Comparison of ENCODE assay signal across 14 mouse cellular contexts in the genomic region with DNA sequence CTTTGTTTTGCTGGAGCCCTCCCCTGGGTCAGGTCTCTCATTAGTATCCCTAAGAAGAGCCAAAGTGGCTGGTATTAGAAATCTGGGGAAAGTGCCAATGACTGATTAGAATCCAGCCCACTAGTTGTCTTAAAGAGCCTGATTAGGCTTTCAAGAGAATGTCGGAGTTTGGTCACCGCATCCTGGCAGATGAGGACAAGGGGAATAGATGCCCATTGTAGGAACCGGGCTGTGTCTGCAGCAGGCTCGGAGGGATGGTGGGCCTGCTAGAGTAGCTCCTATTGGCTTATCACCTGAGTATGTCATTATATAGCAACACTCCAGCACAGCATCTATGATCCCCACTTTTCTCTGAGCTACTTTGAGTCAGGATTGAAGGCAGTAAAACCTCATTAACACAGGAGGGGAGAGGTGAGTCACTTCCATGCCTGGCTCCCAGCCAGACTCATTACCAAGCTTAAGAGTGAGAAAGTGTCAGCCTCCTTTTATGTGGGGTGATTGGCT. TPM values are rescaled to one million over a fixed set of nuclear protein-coding genes. Genes with fewer than 3 reads are reported as not detected.
A peak's percentile ranks its signal among the peaks of the same experiment; 100 is the strongest.
DNase-seq lines count a peak whose midpoint lies in the region; ATAC-seq and TF ChIP-seq lines count a peak whose summit lies in the region.
"Had no signal": no experiment of that assay in that cellular context is flagged by ENCODE, and none has a peak within 500 bp of the region (broad histone marks: within the 10 kb centered on the region; RNA-seq: fewer than 3 reads in every experiment).

No protein-coding gene starts in this region.

- WGBS in forebrain, embryonic 16.5 days, result 10% methylated on average over 4 of the region's 4 CpGs
- WGBS in lung, adult 2 months, result 82% methylated on average over 4 of the region's 4 CpGs

- intact Hi-C loops in left cerebral cortex, postnatal 14 days (cut with DNase I), result no loop called here

- H3K27ac ChIP-seq in forebrain, embryonic 16.5 days (ENCODE audit: low read length), result no peak overlapping the region

- TF ChIP-seq POLR2A in lung, adult 2 months (IDR thresholded peaks at IDR 0.05; ENCODE audit: borderline replicate concordance, extremely low read depth, low read depth, low read length), result no peak

- peak; percentile 84 for ATAC-seq in forebrain, embryonic 16.5 days
- ATAC-seq in activated CD4-positive, CD25-positive, alpha-beta regulatory T cell, adult 4 months, result no peak

- H3K4me1 ChIP-seq in forebrain, embryonic 16.5 days (replicated peaks; ENCODE audit: control insufficient read depth, insufficient read depth, low read length), result peaks cover 4% of the 10 kb centered on the region
- H3K4me1 ChIP-seq in lung, adult 2 months (ENCODE audit: control insufficient read depth, insufficient read depth, low read length), result no peaks in the 10 kb centered on the region

- no peaks in the 10 kb centered on the region for H3K9me3 ChIP-seq in forebrain, embryonic 16.5 days (ENCODE audit: control insufficient read depth, low read length)

- no peak for TF ChIP-seq CTCF in lung, adult 2 months (IDR thresholded peaks at IDR 0.05; ENCODE audit: insufficient read depth, low read length)

- peak; percentile 30 to 53 for DNase-seq in kidney, postnatal 4 days
- DNase-seq in kidney, adult 11 months, result no peak
- DNase-seq in Muller cell, postnatal 12 days (ENCODE audit: inconsistent ontology term), result peak; percentile 97
- DNase-seq in left cerebral cortex, postnatal 14 days (ENCODE audit: low spot score in 2 of 2), result peak; percentile 31 to 47
- DNase-seq in thymus, postnatal 4 days, result no peak
- no peak for DNase-seq in lung, adult 2 months
- DNase-seq: adrenal gland, postnatal 10 days; lung, postnatal 10 days had no signal

- no peak overlapping the region for H3K4me2 ChIP-seq in forebrain, embryonic 16.5 days (ENCODE audit: low read length)

- no peaks in the 10 kb centered on the region for H3K36me3 ChIP-seq in forebrain, embryonic 16.5 days (ENCODE audit: control insufficient read depth, insufficient read depth)

- H3K27me3 ChIP-seq in forebrain, embryonic 16.5 days (replicated peaks; ENCODE audit: control insufficient read depth, insufficient read depth, low read length), result no peaks in the 10 kb centered on the region

- H3K9ac ChIP-seq in forebrain, embryonic 16.5 days (replicated peaks; ENCODE audit: low read depth, low read length), result no peak overlapping the region

- H3K4me3 ChIP-seq in forebrain, embryonic 16.5 days (replicated peaks; ENCODE audit: low read length), result no peak overlapping the region
- H3K4me3 ChIP-seq in lung, adult 2 months (replicated peaks; ENCODE audit: extremely low read depth, low read depth, low read length), result no peak overlapping the region

RNA-seq across cellular contexts. Expression of gene 4930432M17Rik, which starts 15.9 kb away (rescaled TPM):
- polyA plus RNA-seq in forebrain, embryonic 16.5 days (2015; fragmentation: Nextera tagmentation; extraction: Ambion mirVana), result not detected in 2 replicates
- not detected for total RNA-seq in left cerebral cortex, postnatal 14 days (2021)
- polyA plus RNA-seq in lung, adult 2 months (2012; rRNA removed), result not detected in 2 replicates
- not detected for polyA plus RNA-seq in activated CD4-positive, CD25-positive, alpha-beta regulatory T cell, adult 4 months (2017; shearing (Covaris generic))
- total RNA-seq: adrenal gland, postnatal 10 days; layer of hippocampus, postnatal 10 days had no signal
- polyA plus RNA-seq: heart, embryonic 14.5 days; neural tube, embryonic 11.5 days; testis, adult 2 months had no signal

RNA-seq across cellular contexts. Expression of gene F3, which starts 36.9 kb away (rescaled TPM):
- polyA plus RNA-seq in forebrain, embryonic 16.5 days (2015; fragmentation: Nextera tagmentation; extraction: Ambion mirVana), result 9.1 and 9.5 TPM in 2 replicates
- total RNA-seq in left cerebral cortex, postnatal 14 days (2021), result 10 to 100 TPM; 42.8 to 47.9 TPM
- 35.4 and 42.7 TPM in 2 replicates for polyA plus RNA-seq in lung, adult 2 months (2012; rRNA removed)
- polyA plus RNA-seq in activated CD4-positive, CD25-positive, alpha-beta regulatory T cell, adult 4 months (2017; shearing (Covaris generic)), result not detected

Comparison
In these comparisons a context has a peak if more than half of its experiments do, and no peak if none do; other contexts are left out.
1. DNase-seq: peak in kidney, postnatal 4 days (2 of 2), Muller cell, postnatal 12 days (single experiment) and left cerebral cortex, postnatal 14 days (2 of 2); none in kidney, adult 11 months (single experiment), thymus, postnatal 4 days (single experiment) and lung, adult 2 months (single experiment).
2. RNA of gene F3, which starts 36.9 kb away (polyA plus RNA-seq): 35.4 to 42.7 TPM in lung, adult 2 months and 9.1 to 9.5 TPM in forebrain, embryonic 16.5 days; not detected in activated CD4-positive, CD25-positive, alpha-beta regulatory T cell, adult 4 months; every median in the first group is over 10 times any median in the second.